Mouse (Mus musculus): ENCODE measurements around the gene Bex2. TPM values are rescaled to one million over a fixed set of nuclear protein-coding genes. Genes with fewer than 3 reads are reported as not detected.
"Not testable (repeated sequence)": the region's sequence is repeated elsewhere in the genome, so short reads cannot be mapped to it uniquely, and the experiment has no call there.

Gene Bex2
- polyA plus RNA-seq (2017; shearing (Covaris generic)), result 1 to 10 TPM in 1 of 3 experiments, under 1 TPM in 2; 0.55 to 1.2 (median 0.98) TPM

DNA sequence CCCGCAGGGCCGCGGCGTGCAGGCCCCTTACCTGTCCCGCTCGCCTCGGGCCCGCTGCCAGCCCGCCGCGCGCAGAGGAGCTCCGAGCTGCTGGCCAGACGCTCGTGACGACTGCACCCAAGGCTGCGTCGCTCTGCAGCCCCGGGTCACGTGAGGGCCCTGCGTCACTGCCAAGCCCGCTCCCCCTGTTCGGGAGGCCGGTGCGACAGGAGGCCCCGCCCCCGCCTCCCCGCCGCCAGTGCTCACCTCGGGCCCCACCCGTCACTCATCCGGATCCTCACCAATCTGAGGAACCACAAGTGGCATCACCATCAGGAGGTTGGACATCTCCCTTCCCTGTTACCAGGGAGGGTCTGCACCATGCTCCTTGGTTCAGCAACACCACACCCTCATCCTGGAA, at the start of gene Bex2:
TSS of gene Bex2 (minus strand) at position 217 of the 400 bp plus-strand sequence.
- peak; percentile 93 for ATAC-seq

DNA sequence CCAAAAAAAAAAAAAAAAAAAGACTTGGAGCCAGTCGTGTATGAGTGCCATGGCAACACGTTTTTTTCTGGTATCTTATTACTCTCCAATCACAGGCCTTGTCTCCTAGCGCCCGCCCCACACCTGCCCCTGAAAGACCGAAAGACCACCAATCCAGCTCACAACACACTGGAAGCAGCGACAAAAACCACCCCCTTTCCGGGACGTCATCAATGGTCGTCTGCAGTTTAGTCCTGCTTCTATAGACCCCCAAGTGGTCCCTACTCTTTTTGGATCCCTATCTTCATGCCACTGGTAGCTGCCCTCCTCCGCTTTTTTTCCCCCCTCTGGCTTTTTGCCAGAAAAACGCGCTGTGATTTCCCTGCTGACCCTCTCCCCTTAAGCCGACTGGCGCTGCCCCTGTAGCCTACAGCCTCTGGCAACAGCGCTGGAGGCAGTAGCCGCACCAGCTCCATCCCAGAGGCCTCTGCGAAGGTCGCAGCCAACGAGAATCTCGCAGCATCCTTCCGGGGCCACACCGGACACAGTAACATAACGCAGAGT, 47.5 kb upstream of the Bex2 start:
- no peak for ATAC-seq

DNA sequence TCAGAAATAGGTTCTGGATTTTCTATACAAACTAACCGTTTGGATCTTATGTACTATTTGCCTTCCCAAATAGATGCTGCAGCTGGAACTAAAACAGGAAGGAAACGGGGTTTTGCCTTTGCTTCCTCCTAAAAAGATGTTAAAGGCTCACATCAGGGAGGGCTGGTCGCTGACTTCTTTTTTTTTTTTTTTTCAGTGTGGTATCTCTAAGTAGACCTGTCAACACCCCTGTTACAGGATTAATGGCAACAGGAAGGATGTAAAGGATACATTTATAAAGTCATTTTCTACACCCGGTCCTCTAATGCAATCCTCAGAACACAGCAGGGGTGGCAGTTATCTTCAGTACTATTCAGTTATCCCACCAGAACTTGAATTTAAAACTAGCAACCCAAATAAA, 47.0 kb upstream of the Bex2 start:
- no peak for ATAC-seq

DNA sequence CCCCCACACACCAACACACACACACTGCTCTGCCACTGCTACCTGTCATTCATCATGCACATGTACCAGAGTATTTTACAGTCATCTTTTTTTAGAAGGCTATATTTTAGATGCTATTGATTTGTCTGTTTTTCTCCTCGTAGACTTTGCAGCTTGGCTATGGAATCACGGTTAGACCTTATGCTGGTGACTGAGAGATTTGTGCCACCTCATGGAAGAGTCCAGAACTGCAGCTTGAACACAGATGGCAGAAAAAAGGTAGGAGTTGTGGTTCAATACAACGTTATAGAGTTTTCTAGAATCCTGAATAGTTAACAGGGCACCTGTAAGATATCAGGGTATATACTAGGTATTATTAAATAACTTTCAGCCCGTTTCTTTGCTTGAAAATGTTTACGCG, 39.9 kb upstream of the Bex2 start:
- no peak for ATAC-seq

DNA sequence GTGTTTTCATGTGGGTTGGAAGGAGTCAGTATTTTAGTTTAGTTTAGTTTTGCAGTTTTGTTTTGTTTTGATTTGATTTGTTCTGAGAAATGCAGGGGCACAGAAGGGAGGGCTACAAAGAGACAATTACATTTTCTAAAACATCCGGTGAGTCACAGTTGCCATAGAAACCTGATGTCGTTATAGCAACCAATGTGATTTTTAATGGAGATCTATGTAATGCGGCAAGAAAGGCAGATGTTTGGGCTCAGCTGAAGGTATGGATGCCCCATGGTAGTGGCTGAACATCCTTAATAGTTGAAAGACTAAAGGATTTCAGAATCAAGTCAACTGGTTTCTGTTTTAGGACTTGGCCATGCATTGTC, 36.7 kb upstream of the Bex2 start:
- ATAC-seq, result no peak

DNA sequence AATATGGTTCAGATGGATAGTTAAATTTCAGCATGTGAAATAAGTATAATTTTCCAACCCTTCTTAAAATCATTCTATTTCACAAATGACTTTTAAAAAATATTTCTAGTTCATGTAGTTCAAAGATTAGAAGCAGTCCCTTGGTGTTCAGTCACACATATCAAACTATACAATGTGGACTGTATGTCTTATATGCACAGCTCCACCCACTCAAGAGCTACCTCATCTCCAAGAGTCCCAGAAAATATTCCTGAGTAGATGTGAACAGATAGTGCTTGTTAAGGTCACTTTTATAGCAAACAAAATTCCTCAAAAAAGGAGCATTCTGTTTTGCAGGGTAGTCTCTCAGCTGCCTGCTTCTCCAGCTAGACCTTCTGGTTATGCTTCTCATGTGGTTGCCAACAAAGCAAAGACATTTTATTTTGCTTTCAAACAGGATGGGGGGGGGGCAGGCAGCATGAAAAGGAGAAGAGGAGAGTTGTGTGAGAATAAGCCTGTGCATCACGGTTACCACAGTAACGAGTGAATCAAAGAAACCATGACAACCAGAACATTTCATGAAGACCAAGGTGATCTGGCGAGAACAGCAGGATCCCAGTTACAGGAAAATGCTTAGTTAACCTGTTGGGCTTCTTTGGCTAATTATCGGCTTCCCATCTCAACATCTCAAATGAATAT, 36.1 kb upstream of the Bex2 start:
- ATAC-seq, result no peak

DNA sequence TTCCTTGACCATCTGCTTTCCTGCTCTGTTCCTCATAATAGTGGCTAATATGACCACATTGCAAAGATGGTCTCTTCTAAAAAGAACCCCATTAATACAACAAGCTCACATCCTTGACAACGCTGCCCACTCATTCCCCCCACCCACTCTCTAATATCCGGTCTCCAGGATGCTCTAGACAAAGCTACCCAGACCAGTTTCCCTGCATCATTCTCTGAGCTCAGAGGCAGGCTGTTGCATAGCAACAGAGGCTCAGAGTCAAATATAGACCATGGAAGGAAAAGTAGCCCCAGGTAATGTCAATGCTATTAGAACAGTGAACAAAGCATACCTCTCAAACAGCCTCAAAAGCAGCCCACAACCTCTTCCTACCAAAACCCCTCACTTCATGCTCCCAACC, 26.4 kb upstream of the Bex2 start:
- ATAC-seq, result no peak

DNA sequence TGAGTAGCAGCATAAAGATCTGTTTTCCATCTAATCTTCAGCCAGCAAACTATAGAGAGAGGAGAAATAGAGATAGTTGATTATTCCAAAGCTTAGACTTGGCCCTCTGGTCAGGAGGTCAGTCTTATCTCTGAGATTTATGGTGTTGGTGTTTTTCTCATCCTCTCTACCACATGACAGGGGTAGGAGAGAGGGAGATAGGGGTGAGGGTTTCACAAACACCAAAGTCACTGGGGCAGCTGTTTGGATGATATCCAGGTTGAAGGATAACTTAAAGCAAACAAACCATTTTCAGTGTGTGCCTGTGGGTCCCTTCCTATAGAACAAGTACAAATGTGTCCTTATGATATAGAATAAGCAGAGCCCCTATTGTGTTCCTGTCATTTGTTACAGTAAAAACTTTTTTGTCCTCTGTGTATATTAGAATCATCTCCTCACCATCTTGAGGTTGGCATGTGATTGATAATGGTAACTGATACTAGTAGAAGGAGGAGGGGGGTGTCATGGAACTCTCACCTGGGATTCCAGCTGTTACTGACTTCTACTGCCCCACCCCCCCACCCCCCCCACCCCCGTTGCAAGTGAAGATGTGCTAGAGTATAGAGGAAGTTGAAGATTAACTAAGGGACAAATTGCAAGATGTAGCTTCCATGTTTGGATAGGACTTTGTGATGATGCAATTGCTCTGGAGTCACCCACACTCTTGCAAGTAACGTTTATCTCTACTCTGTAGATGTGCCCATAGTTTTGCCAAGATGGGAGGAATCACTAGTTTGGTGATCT, 24.7 kb upstream of the Bex2 start:
- ATAC-seq, result no peak

DNA sequence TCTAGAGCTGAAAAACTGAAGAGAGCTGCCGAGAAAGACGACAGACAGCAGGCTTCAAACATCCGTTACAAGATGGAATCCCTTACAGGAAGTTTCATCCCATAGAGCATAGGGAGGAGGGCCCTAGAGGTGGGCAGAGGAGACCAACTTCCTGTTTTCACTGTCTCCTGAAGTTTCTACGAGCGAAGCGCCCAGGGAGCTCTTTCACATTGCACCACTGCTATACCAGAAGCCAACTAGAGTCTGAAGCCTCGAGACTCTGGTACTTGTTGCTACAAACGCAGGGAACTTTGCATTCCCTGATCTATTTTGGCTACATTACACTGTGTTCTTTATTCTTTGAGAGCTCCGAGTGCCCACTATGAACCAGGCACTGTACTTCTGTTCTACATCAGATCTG, 17.1 kb upstream of the Bex2 start, which contains the start of gene Nxf3:
TSS of gene Nxf3 (minus strand) at position 101 of the 400 bp plus-strand sequence.
- no peak for ATAC-seq

DNA sequence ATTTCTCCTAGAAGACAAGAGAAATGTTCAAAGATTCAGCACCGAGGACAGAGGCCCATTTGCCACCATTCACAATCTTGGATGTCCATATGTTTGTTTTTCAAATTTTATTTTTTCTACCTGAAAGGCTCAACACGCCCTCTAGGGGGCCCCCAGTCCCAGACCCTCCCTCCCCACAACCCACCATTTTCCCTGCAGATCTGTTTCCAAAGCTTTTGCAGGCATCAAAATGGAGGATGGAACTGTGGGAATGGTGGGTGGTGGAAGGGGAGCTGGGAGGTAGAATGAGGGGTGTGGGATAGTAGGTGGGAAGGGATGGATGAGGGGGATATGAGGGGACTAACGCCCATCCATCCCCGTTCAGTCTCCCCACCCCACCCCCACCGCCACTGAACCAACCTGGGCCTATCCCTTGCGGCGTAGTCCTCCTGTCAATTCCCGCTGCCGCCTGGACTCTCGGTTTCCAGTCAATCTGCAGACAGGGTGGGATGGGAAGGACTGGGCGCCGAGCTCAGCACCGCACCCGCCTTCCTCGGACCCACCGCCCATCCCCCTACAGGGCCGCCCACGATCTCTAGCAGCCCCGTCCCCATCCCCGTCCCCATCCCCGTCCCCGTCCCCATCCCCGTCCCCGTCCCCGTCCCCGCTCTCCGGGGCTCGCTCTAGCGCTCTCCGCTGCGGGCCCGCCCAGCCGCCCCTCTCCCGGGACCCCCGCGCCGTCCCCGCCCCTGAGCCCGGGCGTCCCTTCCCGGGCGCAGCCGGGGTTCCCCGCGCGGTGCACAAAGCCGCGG, 640 bp downstream of the Bex2 start:
- not testable (repeated sequence) for ATAC-seq

DNA sequence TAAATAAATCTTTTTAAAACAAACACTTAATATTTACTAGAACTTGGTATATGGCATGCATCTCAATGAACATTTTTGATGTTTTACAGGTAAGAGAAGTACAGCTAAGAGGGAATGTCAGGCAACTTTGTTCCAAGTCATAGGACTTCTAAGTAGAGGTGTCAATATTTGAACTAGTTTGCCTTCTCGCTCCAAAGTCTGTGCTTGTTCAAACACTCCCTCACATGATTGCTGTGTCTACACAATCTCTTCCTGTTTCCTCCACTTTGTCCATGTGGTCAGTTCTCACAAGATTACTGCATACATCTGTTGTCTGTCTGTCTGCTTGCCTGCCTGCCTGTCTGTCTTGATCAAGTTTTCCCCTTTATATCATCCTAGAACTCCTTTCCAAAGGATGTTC, 7.3 kb downstream of the Bex2 start:
- ATAC-seq, result no peak

DNA sequence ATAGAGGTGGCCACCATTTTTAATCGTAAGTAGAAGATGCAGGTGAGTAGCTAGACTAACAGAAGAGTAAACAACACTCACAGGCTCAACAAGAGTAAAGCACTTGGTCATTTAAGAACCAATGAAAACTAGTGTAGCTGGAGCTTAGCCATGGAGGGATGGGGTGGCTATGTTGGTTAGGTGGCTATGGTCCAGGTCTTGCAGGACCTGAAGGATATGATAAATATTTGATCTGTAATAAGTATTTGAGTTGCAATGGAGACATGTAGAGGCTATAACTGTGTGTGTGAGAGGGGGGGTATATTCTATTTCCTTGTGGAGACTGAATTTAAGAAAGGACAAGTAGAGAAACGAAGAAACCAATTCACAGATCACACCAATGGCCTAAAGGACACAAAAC, 16.8 kb downstream of the Bex2 start:
- ATAC-seq, result no peak

DNA sequence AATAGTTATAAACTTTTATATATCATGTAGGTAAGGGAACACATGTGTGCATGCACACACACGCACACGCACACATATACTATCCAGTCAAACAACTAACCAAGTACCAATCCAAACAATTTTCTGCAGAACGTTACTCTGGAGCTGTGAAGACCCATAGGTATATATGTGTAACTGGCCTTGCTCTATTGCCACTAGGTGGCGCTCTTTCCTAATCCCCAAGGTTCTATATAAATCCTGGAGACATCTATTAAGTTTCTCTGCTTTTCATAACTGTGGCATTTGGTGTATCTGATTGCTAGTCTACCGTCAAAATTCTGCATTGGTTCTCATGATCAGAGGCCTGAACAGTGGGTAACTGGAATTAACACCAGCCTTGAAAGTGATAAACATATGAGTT, 20.5 kb downstream of the Bex2 start:
- ATAC-seq, result no peak

DNA sequence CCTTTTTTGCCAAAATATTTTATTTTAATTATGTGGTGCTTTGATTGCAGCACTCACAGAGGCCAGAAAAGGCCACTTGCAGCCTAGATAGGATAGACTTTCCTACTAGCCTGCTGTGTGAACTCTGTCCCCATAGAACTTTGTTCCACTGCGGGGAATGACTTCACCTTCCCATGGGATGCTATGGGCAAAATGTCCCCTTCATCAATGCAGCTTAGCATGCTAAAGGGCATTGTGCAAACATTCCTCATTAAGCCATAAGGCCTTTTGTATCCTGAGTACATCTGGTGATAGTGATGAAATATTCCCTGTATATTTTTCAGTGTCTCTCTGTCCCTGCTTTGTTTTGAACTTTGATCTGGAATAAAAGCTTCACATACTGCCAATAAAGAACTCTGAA, 24.3 kb downstream of the Bex2 start:
- no peak for ATAC-seq

DNA sequence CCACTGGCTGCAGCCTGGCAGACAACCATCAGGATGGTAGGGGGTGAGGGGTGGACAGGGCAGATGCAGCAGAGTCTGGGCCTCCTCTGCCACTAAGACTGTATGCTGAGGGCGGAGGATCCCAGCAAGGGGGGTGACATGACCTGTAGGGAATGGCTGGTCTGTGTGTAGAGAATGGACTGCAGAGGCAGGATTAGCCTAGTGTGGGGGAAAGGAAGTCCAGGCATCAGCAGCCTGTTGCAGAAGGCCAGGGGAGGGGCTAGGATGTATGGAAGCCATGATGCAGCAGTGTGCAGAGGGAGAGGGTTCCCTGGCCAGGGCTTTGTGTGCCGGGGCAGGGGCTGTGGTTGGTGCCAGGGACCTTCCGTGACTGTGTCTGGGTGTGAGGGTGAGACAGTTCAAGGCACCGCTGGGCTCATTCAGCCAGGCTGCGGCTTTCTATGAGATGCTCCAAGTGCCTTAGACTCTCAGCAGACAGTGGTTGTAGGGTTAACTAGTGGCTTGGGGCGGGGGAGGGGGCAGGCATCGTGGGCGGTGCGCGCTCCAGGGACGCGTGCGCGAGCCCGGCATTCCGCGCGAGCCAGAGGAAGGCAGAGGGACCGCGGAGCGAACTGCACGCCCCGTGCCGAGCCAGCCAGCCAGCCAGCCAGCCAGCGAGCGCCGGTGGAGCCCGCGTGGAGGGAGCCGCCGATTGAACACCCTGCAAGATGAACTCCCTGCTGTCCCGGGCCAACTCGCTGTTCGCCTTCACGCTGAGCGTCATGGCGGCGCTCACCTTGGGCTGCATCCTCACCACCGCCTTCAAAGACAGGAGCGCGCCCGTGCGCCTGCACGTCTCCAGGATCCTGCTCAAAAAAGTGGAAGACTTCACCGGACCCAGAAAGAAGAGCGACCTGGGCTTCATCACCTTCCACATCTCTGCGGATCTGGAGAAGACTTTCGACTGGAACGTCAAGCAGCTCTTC, 35.0 kb downstream of the Bex2 start, which contains the start of gene Arxes1:
TSS of gene Arxes1 (plus strand) at position 569 of the 965 bp plus-strand sequence.
- ATAC-seq, result peak; percentile 76

DNA sequence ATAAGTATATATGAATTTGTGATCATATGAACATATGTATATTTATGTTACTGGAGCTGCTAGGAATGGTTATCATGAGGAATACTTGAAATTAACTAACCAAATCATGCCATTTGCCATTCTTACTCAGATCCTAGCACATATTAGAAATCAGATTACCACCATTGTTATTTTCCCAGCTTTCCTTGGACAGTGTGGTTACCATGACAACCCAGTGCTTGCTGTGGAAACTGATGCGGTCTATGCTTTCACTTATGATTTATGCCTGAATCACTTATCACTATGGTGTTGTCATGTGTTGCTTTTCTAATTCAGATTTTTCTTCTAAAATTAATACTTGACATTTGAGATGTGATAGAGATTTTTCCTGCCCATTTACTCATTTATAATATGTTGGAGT, 37.7 kb downstream of the Bex2 start:
- ATAC-seq, result no peak

Other genes with a start within 250 kb of the Bex2 start
- 1 to 10 TPM; 1.1 to 6.4 (median 4.7) TPM for gene Gprasp2, start 229.2 kb downstream of the Bex2 start, polyA plus RNA-seq (2017; shearing (Covaris generic))
- gene Arxes2, start 74.4 kb downstream of the Bex2 start, polyA plus RNA-seq (2017; shearing (Covaris generic)), result 1 to 10 TPM; 5.5 to 8.4 (median 6.0) TPM
- gene Arxes1, start 34.9 kb downstream of the Bex2 start, polyA plus RNA-seq (2017; shearing (Covaris generic)), result not detected
- not detected for gene Nxf3, start 17.0 kb upstream of the Bex2 start, polyA plus RNA-seq (2017; shearing (Covaris generic))
- gene Bex4, start 70.8 kb upstream of the Bex2 start, polyA plus RNA-seq (2017; shearing (Covaris generic)), result not detected
- gene Tceal8, start 104.1 kb upstream of the Bex2 start, polyA plus RNA-seq (2017; shearing (Covaris generic)), result 1 to 10 TPM in 1 of 3 experiments, not detected in 2; 1.2 TPM
- gene Tceal5, start 135.6 kb upstream of the Bex2 start, polyA plus RNA-seq (2017; shearing (Covaris generic)), result not detected
- gene Tceal7, start 146.5 kb upstream of the Bex2 start, polyA plus RNA-seq (2017; shearing (Covaris generic)), result not detected
- not detected for gene Bex1, start 147.3 kb upstream of the Bex2 start, polyA plus RNA-seq (2017; shearing (Covaris generic))
- 10 to 100 TPM; 59.1 to 92.8 (median 64.8) TPM for gene Tceal9, start 176.8 kb upstream of the Bex2 start, polyA plus RNA-seq (2017; shearing (Covaris generic))
- 100 to 1,000 TPM in 1 of 3 experiments, 10 to 100 TPM in 2; 63.7 to 102 (median 77.7) TPM for gene Bex3, start 202.0 kb upstream of the Bex2 start, polyA plus RNA-seq (2017; shearing (Covaris generic))